Mouse (Mus musculus): ENCODE measurements around the gene Wfdc3. TPM values are rescaled to one million over a fixed set of nuclear protein-coding genes. Genes with fewer than 3 reads are reported as not detected.

The Wfdc3 gene
- polyA plus RNA-seq, 1 experiment, result 0.23 TPM

- peaks cover 10% of the 10 kb centered on the region for H3K4me1 ChIP-seq (replicated peaks; ENCODE audit: control insufficient read depth, insufficient read depth, low read length)
- H3K4me3 ChIP-seq (ENCODE audit: control insufficient read depth, insufficient read depth, low read length), result no peak overlapping the region
- H3K36me3 ChIP-seq (ENCODE audit: control insufficient read depth, insufficient read depth, low read length), result peaks cover 34% of the 10 kb centered on the region
- no peaks in the 10 kb centered on the region for H3K27me3 ChIP-seq (ENCODE audit: control insufficient read depth, insufficient read depth, low read length)
- DNase-seq, result no peak
- no peak for TF ChIP-seq POLR2A (IDR thresholded peaks at IDR 0.05; ENCODE audit: control insufficient read depth, extremely low read depth, insufficient read depth, low read length, poor library complexity)
- no peak for TF ChIP-seq CTCF (IDR thresholded peaks at IDR 0.05; ENCODE audit: borderline replicate concordance, control insufficient read depth, extremely low read depth, insufficient read depth, low read length, poor library complexity)
- 94% methylated on average over 6 of the region's 6 CpGs for WGBS
- H3K27ac ChIP-seq (ENCODE audit: control insufficient read depth, insufficient read depth, low read length), result no peak overlapping the region
Observed at GRCm38 (mm10) chr2:164748991-164749390, 3.3 kb upstream of the Wfdc3 start.

- 95% methylated on average over 4 of the region's 4 CpGs for WGBS
- no peak for TF ChIP-seq CTCF (IDR thresholded peaks at IDR 0.05; ENCODE audit: borderline replicate concordance, control insufficient read depth, extremely low read depth, insufficient read depth, low read length, poor library complexity)
- TF ChIP-seq POLR2A (IDR thresholded peaks at IDR 0.05; ENCODE audit: control insufficient read depth, extremely low read depth, insufficient read depth, low read length, poor library complexity), result no peak
- H3K4me3 ChIP-seq (ENCODE audit: control insufficient read depth, insufficient read depth, low read length), result no peak overlapping the region
Observed at GRCm38 (mm10) chr2:164748191-164748590, 2.5 kb upstream of the Wfdc3 start.

GRCm38 (mm10) chr2:164746693-164747092, 962 bp upstream of the Wfdc3 start:
- no peak for DNase-seq
- peaks cover 10% of the 10 kb centered on the region for H3K4me1 ChIP-seq (replicated peaks; ENCODE audit: control insufficient read depth, insufficient read depth, low read length)
- no peaks in the 10 kb centered on the region for H3K27me3 ChIP-seq (ENCODE audit: control insufficient read depth, insufficient read depth, low read length)
- WGBS, result 30% methylated on average over 8 of the region's 8 CpGs
- H3K4me3 ChIP-seq (ENCODE audit: control insufficient read depth, insufficient read depth, low read length), result peak overlapping the region; percentile 88
- H3K27ac ChIP-seq (ENCODE audit: control insufficient read depth, insufficient read depth, low read length), result no peak overlapping the region
- peaks cover 16% of the 10 kb centered on the region for H3K36me3 ChIP-seq (ENCODE audit: control insufficient read depth, insufficient read depth, low read length)
- TF ChIP-seq POLR2A (IDR thresholded peaks at IDR 0.05; ENCODE audit: control insufficient read depth, extremely low read depth, insufficient read depth, low read length, poor library complexity), result no peak
- no peak for TF ChIP-seq CTCF (IDR thresholded peaks at IDR 0.05; ENCODE audit: borderline replicate concordance, control insufficient read depth, extremely low read depth, insufficient read depth, low read length, poor library complexity)

More at GRCm38 (mm10) chr2:164748191-164748590, 2.5 kb upstream of the Wfdc3 start:
- peaks cover 10% of the 10 kb centered on the region for H3K4me1 ChIP-seq (replicated peaks; ENCODE audit: control insufficient read depth, insufficient read depth, low read length)
- peaks cover 29% of the 10 kb centered on the region for H3K36me3 ChIP-seq (ENCODE audit: control insufficient read depth, insufficient read depth, low read length)
- H3K27ac ChIP-seq (ENCODE audit: control insufficient read depth, insufficient read depth, low read length), result no peak overlapping the region
- H3K27me3 ChIP-seq (ENCODE audit: control insufficient read depth, insufficient read depth, low read length), result no peaks in the 10 kb centered on the region
- DNase-seq, result no peak

- WGBS, result 22% methylated on average over 13 of the region's 13 CpGs
- Histone ChIP-seq H3K36me3 (ENCODE audit: control insufficient read depth, insufficient read depth, low read length) (peaks cover 3% of the 10 kb centered on the region; the same call in 1 of the 2 replicates), H3K27me3 (ENCODE audit: control insufficient read depth, insufficient read depth, low read length) (no peaks in the 10 kb centered on the region), H3K27ac (ENCODE audit: control insufficient read depth, insufficient read depth, low read length) (no peak overlapping the region), H3K4me1 (replicated peaks; ENCODE audit: control insufficient read depth, insufficient read depth, low read length) (peaks cover 10% of the 10 kb centered on the region), H3K4me3 (ENCODE audit: control insufficient read depth, insufficient read depth, low read length) (no peak overlapping the region)
- no peak for TF ChIP-seq POLR2A (IDR thresholded peaks at IDR 0.05; ENCODE audit: control insufficient read depth, extremely low read depth, insufficient read depth, low read length, poor library complexity)
- no peak for TF ChIP-seq CTCF (IDR thresholded peaks at IDR 0.05; ENCODE audit: borderline replicate concordance, control insufficient read depth, extremely low read depth, insufficient read depth, low read length, poor library complexity)
- DNase-seq, result no peak
Observed at GRCm38 (mm10) chr2:164744987-164745386, 744 bp downstream of the Wfdc3 start.

- H3K27me3 ChIP-seq (ENCODE audit: control insufficient read depth, insufficient read depth, low read length), result no peaks in the 10 kb centered on the region
- H3K4me1 ChIP-seq (replicated peaks; ENCODE audit: control insufficient read depth, insufficient read depth, low read length), result peaks cover 1% of the 10 kb centered on the region
- no peak overlapping the region for H3K27ac ChIP-seq (ENCODE audit: control insufficient read depth, insufficient read depth, low read length)
- WGBS, result 63% methylated on average over 7 of the region's 7 CpGs
- TF ChIP-seq POLR2A (IDR thresholded peaks at IDR 0.05; ENCODE audit: control insufficient read depth, extremely low read depth, insufficient read depth, low read length, poor library complexity) (no peak), CTCF (IDR thresholded peaks at IDR 0.05; ENCODE audit: borderline replicate concordance, control insufficient read depth, extremely low read depth, insufficient read depth, low read length, poor library complexity) (no peak)
- no peaks in the 10 kb centered on the region for H3K36me3 ChIP-seq (ENCODE audit: control insufficient read depth, insufficient read depth, low read length)
- H3K4me3 ChIP-seq (ENCODE audit: control insufficient read depth, insufficient read depth, low read length), result no peak overlapping the region
- DNase-seq, result no peak
Observed at GRCm38 (mm10) chr2:164739876-164740275, 5.9 kb downstream of the Wfdc3 start.

GRCm38 (mm10) chr2:164737377-164738090, 8.2 kb downstream of the Wfdc3 start:
- Histone ChIP-seq H3K4me1 (replicated peaks; ENCODE audit: control insufficient read depth, insufficient read depth, low read length) (no peaks in the 10 kb centered on the region), H3K27me3 (ENCODE audit: control insufficient read depth, insufficient read depth, low read length) (no peaks in the 10 kb centered on the region), H3K27ac (ENCODE audit: control insufficient read depth, insufficient read depth, low read length) (no peak overlapping the region), H3K4me3 (ENCODE audit: control insufficient read depth, insufficient read depth, low read length) (no peak overlapping the region), H3K36me3 (ENCODE audit: control insufficient read depth, insufficient read depth, low read length) (no peaks in the 10 kb centered on the region)
- no peak for DNase-seq
- TF ChIP-seq CTCF (IDR thresholded peaks at IDR 0.05; ENCODE audit: borderline replicate concordance, control insufficient read depth, extremely low read depth, insufficient read depth, low read length, poor library complexity) (no peak), POLR2A (IDR thresholded peaks at IDR 0.05; ENCODE audit: control insufficient read depth, extremely low read depth, insufficient read depth, low read length, poor library complexity) (no peak)
- WGBS, result 87% methylated on average over 3 of the region's 3 CpGs
